Mouse (Mus musculus): ENCODE data around the gene Hmga2.
"Not testable (repeated sequence)": the region's sequence is repeated elsewhere in the genome, so short reads cannot be mapped to it uniquely, and the experiment has no call there.

The Hmga2 gene

GRCm38 (mm10) chr10:120391971-120392716 lies 84.1 kb downstream of the Hmga2 start:
- no peak for DNase-seq (ENCODE audit: low spot score)

- DNase-seq (ENCODE audit: low spot score) = peak; percentile 55
These were observed 85.1 kb downstream of the Hmga2 start for GRCm38 (mm10) chr10:120390912-120391835.

- DNase-seq (ENCODE audit: low spot score) = no peak
These were observed 86.6 kb downstream of the Hmga2 start for GRCm38 (mm10) chr10:120389707-120390106.

GRCm38 (mm10) chr10:120388966-120389365 lies 87.3 kb downstream of the Hmga2 start:
- DNase-seq (ENCODE audit: low spot score) = no peak

- no peak for DNase-seq (ENCODE audit: low spot score)
These were observed 87.8 kb downstream of the Hmga2 start for GRCm38 (mm10) chr10:120388400-120388871.

GRCm38 (mm10) chr10:120387105-120387504 lies 89.2 kb downstream of the Hmga2 start:
- no peak for DNase-seq (ENCODE audit: low spot score)

- no peak for DNase-seq (ENCODE audit: low spot score)
These were observed 91.3 kb downstream of the Hmga2 start for GRCm38 (mm10) chr10:120384797-120385600.

GRCm38 (mm10) chr10:120384040-120384439 lies 92.2 kb downstream of the Hmga2 start:
- no peak for DNase-seq (ENCODE audit: low spot score)

GRCm38 (mm10) chr10:120377795-120378194 lies 98.5 kb downstream of the Hmga2 start:
- DNase-seq (ENCODE audit: low spot score) = no peak

- DNase-seq (ENCODE audit: low spot score) = no peak
These were observed 98.9 kb downstream of the Hmga2 start for GRCm38 (mm10) chr10:120377327-120377752.

GRCm38 (mm10) chr10:120375438-120375837 lies 100.8 kb downstream of the Hmga2 start:
- no peak for DNase-seq (ENCODE audit: low spot score)

GRCm38 (mm10) chr10:120371215-120371614 lies 105.1 kb downstream of the Hmga2 start:
- DNase-seq (ENCODE audit: low spot score) = no peak

GRCm38 (mm10) chr10:120369187-120369805 lies 107.0 kb downstream of the Hmga2 start:
- DNase-seq (ENCODE audit: low spot score) = no peak

GRCm38 (mm10) chr10:120366173-120366592 lies 110.1 kb downstream of the Hmga2 start:
- not testable (repeated sequence) for DNase-seq (ENCODE audit: low spot score)

- no peak for DNase-seq (ENCODE audit: low spot score)
These were observed 110.7 kb downstream of the Hmga2 start for GRCm38 (mm10) chr10:120365380-120366172.

GRCm38 (mm10) chr10:120363983-120364582 lies 112.2 kb downstream of the Hmga2 start:
- DNase-seq (ENCODE audit: low spot score) = no peak

- not testable (repeated sequence) for DNase-seq (ENCODE audit: low spot score)
These were observed 112.8 kb downstream of the Hmga2 start for GRCm38 (mm10) chr10:120363298-120363982.

GRCm38 (mm10) chr10:120354523-120355030 lies 121.7 kb downstream of the Hmga2 start:
- DNase-seq (ENCODE audit: low spot score) = no peak

- no peak for DNase-seq (ENCODE audit: low spot score)
These were observed 130.9 kb downstream of the Hmga2 start for GRCm38 (mm10) chr10:120345325-120345724.

Data from yolk sac, embryonic 10.5 days (tissue).